Mouse (Mus musculus): ENCODE results near the gene Ovol3.
"Not testable (repeated sequence)": the region's sequence is repeated elsewhere in the genome, so short reads cannot be mapped to it uniquely, and the experiment has no call there.

Ovol3 gene

GRCm38 (mm10) chr7:30224206-30224605, 11.3 kb downstream of the Ovol3 start:
- DNase-seq (ENCODE audit: low spot score in 2 of 2): no peak

- DNase-seq (ENCODE audit: low spot score in 2 of 2): no peak
These were observed 13.3 kb downstream of the Ovol3 start for GRCm38 (mm10) chr7:30222205-30222604.

- DNase-seq (ENCODE audit: low spot score in 2 of 2): no peak
These were observed 14.1 kb downstream of the Ovol3 start for GRCm38 (mm10) chr7:30221433-30221832.

- no peak for DNase-seq (ENCODE audit: low spot score in 2 of 2)
These were observed 15.5 kb downstream of the Ovol3 start for GRCm38 (mm10) chr7:30220008-30220356.

- DNase-seq (ENCODE audit: low spot score in 2 of 2): peak in 1 of 2 experiments; percentile 46
These were observed 16.1 kb downstream of the Ovol3 start for GRCm38 (mm10) chr7:30219293-30220007.

- DNase-seq (ENCODE audit: low spot score in 2 of 2): no peak
These were observed 18.2 kb downstream of the Ovol3 start for GRCm38 (mm10) chr7:30217277-30217676.

GRCm38 (mm10) chr7:30216723-30217151, 18.8 kb downstream of the Ovol3 start:
- DNase-seq (ENCODE audit: low spot score in 2 of 2): peak; percentile 59 to 71

- no peak for DNase-seq (ENCODE audit: low spot score in 2 of 2)
These were observed 19.6 kb downstream of the Ovol3 start for GRCm38 (mm10) chr7:30215875-30216274.

- no peak for DNase-seq (ENCODE audit: low spot score in 2 of 2)
These were observed 21.6 kb downstream of the Ovol3 start for GRCm38 (mm10) chr7:30213881-30214280.

- DNase-seq (ENCODE audit: low spot score in 2 of 2): no peak
These were observed 24.5 kb downstream of the Ovol3 start for GRCm38 (mm10) chr7:30211025-30211424.

- DNase-seq (ENCODE audit: low spot score in 2 of 2): not testable (repeated sequence)
These were observed 29.2 kb downstream of the Ovol3 start for GRCm38 (mm10) chr7:30206364-30206763.

- peak; percentile 53 to 69 for DNase-seq (ENCODE audit: low spot score in 2 of 2)
These were observed 30.1 kb downstream of the Ovol3 start for GRCm38 (mm10) chr7:30205383-30205782.

GRCm38 (mm10) chr7:30204380-30204779, 31.1 kb downstream of the Ovol3 start:
- no peak for DNase-seq (ENCODE audit: low spot score in 2 of 2)

- no peak for DNase-seq (ENCODE audit: low spot score in 2 of 2)
These were observed 32.4 kb downstream of the Ovol3 start for GRCm38 (mm10) chr7:30202895-30203690.

GRCm38 (mm10) chr7:30200661-30201060, 34.9 kb downstream of the Ovol3 start:
- not testable (repeated sequence) for DNase-seq (ENCODE audit: low spot score in 2 of 2)

- DNase-seq (ENCODE audit: low spot score in 2 of 2): no peak
These were observed 35.3 kb downstream of the Ovol3 start for GRCm38 (mm10) chr7:30200200-30200599.

GRCm38 (mm10) chr7:30199498-30200139, 35.9 kb downstream of the Ovol3 start:
- no peak for DNase-seq (ENCODE audit: low spot score in 2 of 2)

GRCm38 (mm10) chr7:30198481-30198971, 37.0 kb downstream of the Ovol3 start, which contains the start of gene Capns1:
Capns1 (minus strand) TSS chr7:30198811.
- peak; percentile 61 to 62 for DNase-seq (ENCODE audit: low spot score in 2 of 2)

- no peak for DNase-seq (ENCODE audit: low spot score in 2 of 2)
These were observed 37.9 kb downstream of the Ovol3 start for GRCm38 (mm10) chr7:30197592-30198129.

GRCm38 (mm10) chr7:30196171-30196570, 39.4 kb downstream of the Ovol3 start:
- DNase-seq (ENCODE audit: low spot score in 2 of 2): no peak

GRCm38 (mm10) chr7:30195461-30195860, 40.1 kb downstream of the Ovol3 start:
- no peak for DNase-seq (ENCODE audit: low spot score in 2 of 2)

GRCm38 (mm10) chr7:30194884-30195283, 40.6 kb downstream of the Ovol3 start:
- peak; percentile 95 for DNase-seq (ENCODE audit: low spot score in 2 of 2)

All from right cerebral cortex, adult 2 months (tissue).